Mouse (Mus musculus): Measurements from ENCODE around the gene Vsig10. TPM values are rescaled to one million over a fixed set of nuclear protein-coding genes. Genes with fewer than 3 reads are reported as not detected.
"Not testable (repeated sequence)": the region's sequence is repeated elsewhere in the genome, so short reads cannot be mapped to it uniquely, and the experiment has no call there.

Gene Vsig10
- polyA plus RNA-seq, 1 experiment from 2014 or later: 3.9 TPM

DNA sequence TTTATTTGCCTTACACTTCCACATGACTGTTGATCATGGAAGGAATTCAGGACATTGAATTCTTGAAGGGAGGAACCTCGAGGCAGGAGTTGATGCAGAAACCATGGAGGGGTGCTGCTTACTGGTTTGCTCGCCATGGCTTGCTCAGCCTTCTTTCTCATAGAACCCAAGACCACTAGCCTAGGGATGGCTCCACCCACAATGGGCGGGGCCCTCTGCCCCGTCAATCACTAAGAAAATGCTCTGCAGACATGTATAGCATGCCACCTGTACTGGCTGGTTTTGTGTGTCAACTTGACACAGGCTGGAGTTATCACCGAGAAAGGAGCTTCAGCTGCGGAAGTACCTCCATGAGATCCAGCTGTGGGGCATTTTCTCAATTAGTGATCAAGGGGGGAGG is 21.2 kb downstream of the Vsig10 start:
- Histone ChIP-seq H3K27me3 (replicated peaks; ENCODE audit: control insufficient read depth, insufficient read depth, low read length) (no peaks in the 10 kb centered on the region), H3K4me2 (ENCODE audit: low read depth, low read length) (no peak overlapping the region), H3K4me3 (ENCODE audit: low read depth, low read length) (no peak overlapping the region), H3K9ac (ENCODE audit: low read depth, low read length) (no peak overlapping the region), H3K36me3 (ENCODE audit: control insufficient read depth, insufficient read depth, low read length) (peaks cover 8% of the 10 kb centered on the region; the same call in 1 of the 2 replicates), H3K9me3 (ENCODE audit: control insufficient read depth, low read length) (peaks cover under 1% of the 10 kb centered on the region; the same call in 1 of the 2 replicates), H3K4me1 (ENCODE audit: control insufficient read depth, insufficient read depth, low read length) (no peaks in the 10 kb centered on the region), H3K27ac (replicated peaks; ENCODE audit: low read depth, low read length) (no peak overlapping the region)
- 63% methylated on average over 6 of the region's 6 CpGs for WGBS
- DNase-seq (ENCODE audit: low spot score): no peak
- ATAC-seq (ENCODE audit: low read depth): no peak

DNA sequence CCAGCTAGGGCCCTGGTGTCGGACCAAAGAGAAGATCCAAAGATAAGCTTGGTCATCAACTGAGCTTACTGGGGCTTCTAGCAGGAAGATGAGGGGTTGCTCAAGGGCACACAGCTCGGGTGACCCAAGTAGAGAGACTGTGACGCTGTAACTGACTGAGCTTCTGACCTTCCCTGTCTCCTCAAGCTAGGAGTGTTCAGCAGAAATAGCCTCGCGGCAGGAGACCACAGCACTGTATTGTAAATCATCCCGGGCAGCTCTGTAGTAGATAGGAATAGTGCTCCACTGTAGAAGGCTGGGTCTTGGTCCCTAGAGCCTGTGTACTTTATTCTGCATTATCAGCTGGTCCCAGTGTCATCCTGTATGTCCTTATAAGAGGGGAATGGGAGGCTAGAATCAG is 23.0 kb downstream of the Vsig10 start:
- Histone ChIP-seq H3K4me1 (ENCODE audit: control insufficient read depth, insufficient read depth, low read length) (no peaks in the 10 kb centered on the region), H3K9me3 (ENCODE audit: control insufficient read depth, low read length) (no peaks in the 10 kb centered on the region), H3K36me3 (ENCODE audit: control insufficient read depth, insufficient read depth, low read length) (peaks cover 5% of the 10 kb centered on the region; the same call in 1 of the 2 replicates), H3K27me3 (replicated peaks; ENCODE audit: control insufficient read depth, insufficient read depth, low read length) (no peaks in the 10 kb centered on the region), H3K4me2 (ENCODE audit: low read depth, low read length) (no peak overlapping the region), H3K9ac (ENCODE audit: low read depth, low read length) (no peak overlapping the region), H3K27ac (replicated peaks; ENCODE audit: low read depth, low read length) (no peak overlapping the region), H3K4me3 (ENCODE audit: low read depth, low read length) (no peak overlapping the region)
- no peak for DNase-seq (ENCODE audit: low spot score)
- 76% methylated on average over 6 of the region's 6 CpGs for WGBS
- ATAC-seq (ENCODE audit: low read depth): no peak

DNA sequence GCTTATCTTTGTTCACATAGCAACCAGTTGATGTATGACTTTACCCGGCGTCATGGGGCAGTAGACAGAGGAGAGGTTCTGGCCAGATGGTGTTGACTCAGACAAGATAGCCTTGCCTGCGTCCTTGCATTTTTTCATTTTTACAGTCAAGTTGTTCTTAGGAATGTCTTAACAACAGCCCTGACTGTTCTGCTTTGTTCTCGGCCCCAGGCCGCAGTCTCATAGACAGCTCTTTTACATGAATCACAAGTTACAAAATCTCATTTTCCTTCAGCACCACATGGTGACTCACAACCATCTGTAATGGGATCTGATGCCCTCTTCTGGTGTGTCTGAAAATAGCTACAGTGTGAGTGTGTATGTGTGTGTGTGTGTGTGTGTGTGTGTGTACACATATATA is 25.6 kb downstream of the Vsig10 start:
- not testable (repeated sequence) for H3K4me1 ChIP-seq (ENCODE audit: control insufficient read depth, insufficient read depth, low read length); DNase-seq (ENCODE audit: low spot score); H3K9me3 ChIP-seq (ENCODE audit: control insufficient read depth, low read length); ATAC-seq (ENCODE audit: low read depth); H3K4me2 ChIP-seq (ENCODE audit: low read depth, low read length); H3K36me3 ChIP-seq (ENCODE audit: control insufficient read depth, insufficient read depth, low read length); H3K27me3 ChIP-seq (replicated peaks; ENCODE audit: control insufficient read depth, insufficient read depth, low read length); H3K9ac ChIP-seq (ENCODE audit: low read depth, low read length); H3K4me3 ChIP-seq (ENCODE audit: low read depth, low read length); H3K27ac ChIP-seq (replicated peaks; ENCODE audit: low read depth, low read length)
- 93% methylated on average over 5 of the region's 5 CpGs for WGBS

DNA sequence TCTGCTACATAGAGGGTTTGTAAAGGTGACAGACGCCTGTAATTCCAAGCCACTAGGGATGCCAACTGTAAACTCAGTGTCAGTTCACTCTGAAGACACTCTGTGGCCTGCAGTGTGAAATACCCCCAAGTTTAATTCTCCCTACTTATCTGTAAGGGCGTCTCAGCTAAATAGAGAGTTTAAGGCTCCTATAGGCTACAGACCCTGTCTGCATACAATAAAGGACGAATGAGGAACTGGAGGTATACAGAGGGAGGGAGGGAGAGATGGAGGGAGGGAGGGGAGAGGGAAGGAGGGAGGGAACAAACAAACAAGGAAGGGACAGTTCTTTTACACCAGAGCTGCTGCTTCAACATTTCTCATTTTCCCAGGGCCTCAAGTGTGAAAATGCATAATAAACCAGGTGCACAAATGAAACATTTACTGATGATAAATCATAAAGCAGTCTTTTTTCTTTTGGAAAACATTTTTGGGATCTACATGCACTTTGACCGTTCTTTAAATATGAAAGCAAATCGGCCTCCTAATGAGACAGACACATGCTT is 26.6 kb downstream of the Vsig10 start:
- Histone ChIP-seq H3K27ac (replicated peaks; ENCODE audit: low read depth, low read length) (no peak overlapping the region), H3K27me3 (replicated peaks; ENCODE audit: control insufficient read depth, insufficient read depth, low read length) (no peaks in the 10 kb centered on the region), H3K4me1 (ENCODE audit: control insufficient read depth, insufficient read depth, low read length) (no peaks in the 10 kb centered on the region), H3K9me3 (ENCODE audit: control insufficient read depth, low read length) (no peaks in the 10 kb centered on the region), H3K36me3 (ENCODE audit: control insufficient read depth, insufficient read depth, low read length) (peaks cover 4% of the 10 kb centered on the region; the same call in 1 of the 2 replicates), H3K4me2 (ENCODE audit: low read depth, low read length) (no peak overlapping the region), H3K4me3 (ENCODE audit: low read depth, low read length) (no peak overlapping the region), H3K9ac (ENCODE audit: low read depth, low read length) (no peak overlapping the region)
- 74% methylated on average over 5 of the region's 5 CpGs for WGBS
- DNase-seq (ENCODE audit: low spot score) (no peak), ATAC-seq (ENCODE audit: low read depth) (no peak)

DNA sequence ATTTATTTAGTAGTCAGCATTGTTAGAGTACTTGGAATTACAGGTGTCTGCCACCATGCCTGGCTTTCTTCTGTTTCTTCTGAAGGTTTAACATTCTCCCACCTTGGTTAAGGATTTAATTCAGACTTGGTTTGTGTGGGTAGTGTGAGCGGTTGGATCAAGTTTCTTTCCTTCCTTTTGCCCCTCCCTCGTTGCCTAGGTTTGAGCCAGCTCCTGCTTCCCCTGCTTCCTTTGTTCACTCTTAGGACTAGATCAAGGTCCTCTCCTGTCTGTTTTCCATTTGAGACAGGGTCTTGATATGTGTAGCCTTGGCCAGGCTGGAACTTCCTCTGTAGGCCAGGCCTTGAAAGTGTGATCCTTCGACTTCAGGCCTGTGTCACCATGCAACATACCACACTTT is 27.4 kb downstream of the Vsig10 start:
- Histone ChIP-seq H3K4me3 (ENCODE audit: low read depth, low read length) (no peak overlapping the region), H3K27ac (replicated peaks; ENCODE audit: low read depth, low read length) (no peak overlapping the region), H3K27me3 (replicated peaks; ENCODE audit: control insufficient read depth, insufficient read depth, low read length) (no peaks in the 10 kb centered on the region), H3K9ac (ENCODE audit: low read depth, low read length) (no peak overlapping the region), H3K9me3 (ENCODE audit: control insufficient read depth, low read length) (no peaks in the 10 kb centered on the region), H3K36me3 (ENCODE audit: control insufficient read depth, insufficient read depth, low read length) (peaks cover 4% of the 10 kb centered on the region; the same call in 1 of the 2 replicates), H3K4me1 (ENCODE audit: control insufficient read depth, insufficient read depth, low read length) (no peaks in the 10 kb centered on the region), H3K4me2 (ENCODE audit: low read depth, low read length) (no peak overlapping the region)
- WGBS: 37% methylated on average over 3 of the region's 3 CpGs
- DNase-seq (ENCODE audit: low spot score): peak; percentile 10
- 0 out of 2 replicates have a peak, but pooled peaks have one; percentile 47 for ATAC-seq (ENCODE audit: low read depth)

DNA sequence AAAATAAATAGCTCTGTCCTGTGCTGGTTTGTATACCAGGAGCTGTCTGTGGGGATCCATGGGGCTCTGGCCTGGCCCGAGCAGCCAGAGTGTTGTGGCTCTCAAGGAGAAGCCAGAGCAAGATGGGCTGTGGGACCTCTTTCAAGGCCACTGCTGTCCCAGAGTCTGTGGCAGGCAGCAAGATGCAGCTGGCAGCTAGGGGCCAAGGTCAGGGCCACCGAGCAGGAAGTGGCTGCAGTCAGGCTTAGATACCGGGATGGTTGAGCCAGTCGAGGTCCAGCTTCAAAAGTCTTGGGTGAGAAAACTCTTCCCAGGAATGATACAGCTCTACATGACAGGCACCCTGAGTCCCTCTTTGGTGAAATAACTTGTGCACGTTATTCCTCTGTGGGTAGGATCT is 28.1 kb downstream of the Vsig10 start:
- Histone ChIP-seq H3K9me3 (ENCODE audit: control insufficient read depth, low read length) (no peaks in the 10 kb centered on the region), H3K27me3 (replicated peaks; ENCODE audit: control insufficient read depth, insufficient read depth, low read length) (no peaks in the 10 kb centered on the region), H3K9ac (ENCODE audit: low read depth, low read length) (no peak overlapping the region), H3K4me1 (ENCODE audit: control insufficient read depth, insufficient read depth, low read length) (no peaks in the 10 kb centered on the region), H3K4me3 (ENCODE audit: low read depth, low read length) (no peak overlapping the region), H3K27ac (replicated peaks; ENCODE audit: low read depth, low read length) (no peak overlapping the region), H3K36me3 (ENCODE audit: control insufficient read depth, insufficient read depth, low read length) (peaks cover 4% of the 10 kb centered on the region; the same call in 1 of the 2 replicates), H3K4me2 (ENCODE audit: low read depth, low read length) (no peak overlapping the region)
- ATAC-seq (ENCODE audit: low read depth): no peak
- no peak for DNase-seq (ENCODE audit: low spot score)
- WGBS: 84% methylated on average over 5 of the region's 5 CpGs

DNA sequence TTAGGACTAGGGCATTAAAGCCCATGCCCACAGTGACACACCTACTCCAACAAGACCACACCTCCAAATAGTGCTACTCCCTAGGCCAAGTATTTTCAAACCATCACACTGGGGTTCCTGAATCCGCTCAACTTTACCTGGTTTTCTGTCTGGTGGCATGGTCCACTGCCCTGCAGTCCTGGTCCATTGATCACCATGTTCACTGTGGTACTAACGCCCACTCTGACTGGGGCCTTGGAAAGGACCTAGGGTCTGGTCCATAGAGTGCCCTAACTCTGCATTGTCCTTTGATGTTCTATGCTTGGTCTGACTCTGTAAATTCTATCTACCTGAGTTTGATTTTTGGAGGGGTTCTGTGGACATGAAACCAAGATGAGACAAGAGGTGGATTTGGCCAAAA is 29.0 kb downstream of the Vsig10 start:
- H3K4me1 ChIP-seq (ENCODE audit: control insufficient read depth, insufficient read depth, low read length): no peaks in the 10 kb centered on the region
- H3K36me3 ChIP-seq (ENCODE audit: control insufficient read depth, insufficient read depth, low read length): peaks cover 4% of the 10 kb centered on the region; the same call in 1 of the 2 replicates
- no peak overlapping the region for H3K27ac ChIP-seq (replicated peaks; ENCODE audit: low read depth, low read length)
- H3K4me3 ChIP-seq (ENCODE audit: low read depth, low read length): no peak overlapping the region
- DNase-seq (ENCODE audit: low spot score) (no peak), ATAC-seq (ENCODE audit: low read depth) (no peak)
- H3K27me3 ChIP-seq (replicated peaks; ENCODE audit: control insufficient read depth, insufficient read depth, low read length): no peaks in the 10 kb centered on the region
- H3K9ac ChIP-seq (ENCODE audit: low read depth, low read length): no peak overlapping the region
- no peak overlapping the region for H3K4me2 ChIP-seq (ENCODE audit: low read depth, low read length)
- 91% methylated on average over 2 of the region's 2 CpGs for WGBS
- H3K9me3 ChIP-seq (ENCODE audit: control insufficient read depth, low read length): no peaks in the 10 kb centered on the region

DNA sequence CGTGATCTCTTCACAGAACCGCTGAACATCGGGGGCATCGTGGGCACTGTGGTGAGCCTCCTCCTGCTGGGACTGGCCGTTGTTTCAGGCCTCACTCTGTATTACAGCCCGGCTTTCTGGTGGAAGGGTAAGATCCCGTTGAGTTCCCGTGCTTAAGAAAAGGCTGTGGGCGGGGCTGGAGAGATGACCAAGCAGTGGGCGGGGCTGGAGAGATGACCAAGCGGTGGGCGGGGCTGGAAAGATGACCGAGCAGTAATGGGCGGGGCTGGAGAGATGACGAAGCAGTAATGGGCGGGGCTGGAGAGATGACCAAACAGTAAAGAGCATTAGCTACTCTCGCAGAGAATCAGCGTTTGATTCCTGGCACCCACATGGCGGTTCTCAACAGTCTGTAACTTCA is 29.4 kb downstream of the Vsig10 start:
- H3K4me3 ChIP-seq (ENCODE audit: low read depth, low read length): no peak overlapping the region
- WGBS: 39% methylated on average over 19 of the region's 19 CpGs
- no peak overlapping the region for H3K9ac ChIP-seq (ENCODE audit: low read depth, low read length)
- no peaks in the 10 kb centered on the region for H3K9me3 ChIP-seq (ENCODE audit: control insufficient read depth, low read length)
- no peaks in the 10 kb centered on the region for H3K27me3 ChIP-seq (replicated peaks; ENCODE audit: control insufficient read depth, insufficient read depth, low read length)
- DNase-seq (ENCODE audit: low spot score) (peak; percentile 43), ATAC-seq (ENCODE audit: low read depth) (no peak)
- H3K4me2 ChIP-seq (ENCODE audit: low read depth, low read length): no peak overlapping the region
- peaks cover 4% of the 10 kb centered on the region; the same call in 1 of the 2 replicates for H3K36me3 ChIP-seq (ENCODE audit: control insufficient read depth, insufficient read depth, low read length)
- H3K4me1 ChIP-seq (ENCODE audit: control insufficient read depth, insufficient read depth, low read length): no peaks in the 10 kb centered on the region
- H3K27ac ChIP-seq (replicated peaks; ENCODE audit: low read depth, low read length): no peak overlapping the region

DNA sequence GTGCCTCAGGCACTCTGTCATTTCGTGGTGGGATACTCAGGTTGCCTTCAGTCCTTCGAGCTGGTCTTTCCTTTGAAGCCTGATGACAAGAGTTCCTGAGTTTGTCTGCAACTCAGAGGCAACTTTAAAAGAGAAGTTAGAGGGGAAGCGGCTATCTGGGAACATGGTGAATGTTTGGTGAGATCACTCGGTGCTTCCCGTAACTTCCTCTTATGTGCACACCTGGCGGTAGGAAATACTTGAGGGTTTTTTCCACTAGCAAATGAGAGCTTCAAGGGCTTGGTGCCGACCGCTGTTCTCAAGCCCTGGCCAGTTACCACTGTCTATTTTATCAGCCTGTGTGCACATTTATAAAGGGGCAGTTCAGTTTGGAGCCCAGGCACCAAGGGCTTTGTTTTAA is 35.2 kb downstream of the Vsig10 start:
- Histone ChIP-seq H3K27me3 (replicated peaks; ENCODE audit: control insufficient read depth, insufficient read depth, low read length) (no peaks in the 10 kb centered on the region), H3K9ac (ENCODE audit: low read depth, low read length) (no peak overlapping the region), H3K9me3 (ENCODE audit: control insufficient read depth, low read length) (no peaks in the 10 kb centered on the region), H3K4me3 (ENCODE audit: low read depth, low read length) (no peak overlapping the region), H3K27ac (replicated peaks; ENCODE audit: low read depth, low read length) (no peak overlapping the region), H3K4me1 (ENCODE audit: control insufficient read depth, insufficient read depth, low read length) (peaks cover 6% of the 10 kb centered on the region), H3K4me2 (ENCODE audit: low read depth, low read length) (no peak overlapping the region), H3K36me3 (ENCODE audit: control insufficient read depth, insufficient read depth, low read length) (no peaks in the 10 kb centered on the region)
- DNase-seq (ENCODE audit: low spot score): no peak
- WGBS: 73% methylated on average over 8 of the region's 8 CpGs
- no peak for ATAC-seq (ENCODE audit: low read depth)

Measured in embryonic facial prominence, embryonic 14.5 days (tissue).